Mouse (Mus musculus) brain, embryonic 14.5 days (tissue): Measurements from ENCODE around the gene Ngef. TPM values are rescaled to one million over a fixed set of nuclear protein-coding genes. Genes with fewer than 3 reads are reported as not detected.

ENCODE experiments used
- DNase-seq: peaks from one replicate; pipeline ENCODE4 v3.0.0-alpha.2; 2011; ENCODE audit warnings: low read depth
- CTCF ChIP-seq: fragments of 200-500 bp; IDR thresholded peaks from 2 replicates; pipeline ENCODE4 v1.5.1; 2012; ENCODE audit warnings: inconsistent platforms, mild to moderate bottlenecking, moderate library complexity, borderline replicate concordance; ENCODE audit not compliant: insufficient read depth, insufficient read length; ENCODE audit errors: extremely low read depth
- POLR2A ChIP-seq: fragments of 200-500 bp; IDR thresholded peaks from 2 replicates; pipeline ENCODE4 v1.6.1; 2012; ENCODE audit warnings: mild to moderate bottlenecking, inconsistent platforms, borderline replicate concordance; ENCODE audit not compliant: poor library complexity, insufficient read depth, insufficient read length, severe bottlenecking; ENCODE audit errors: extremely low read depth
- polyA plus RNA-seq: library from polyadenylated mRNA; depleted of rRNA; stranded (reverse); fragments of >200 nt; gene quantifications from 2 replicates; pipeline ENCODE4 v1.2.3, GENCODE M21; 2012; rRNA removed

The Ngef gene
- polyA plus RNA-seq: 9.7 and 11.9 TPM in 2 replicates

DNA sequence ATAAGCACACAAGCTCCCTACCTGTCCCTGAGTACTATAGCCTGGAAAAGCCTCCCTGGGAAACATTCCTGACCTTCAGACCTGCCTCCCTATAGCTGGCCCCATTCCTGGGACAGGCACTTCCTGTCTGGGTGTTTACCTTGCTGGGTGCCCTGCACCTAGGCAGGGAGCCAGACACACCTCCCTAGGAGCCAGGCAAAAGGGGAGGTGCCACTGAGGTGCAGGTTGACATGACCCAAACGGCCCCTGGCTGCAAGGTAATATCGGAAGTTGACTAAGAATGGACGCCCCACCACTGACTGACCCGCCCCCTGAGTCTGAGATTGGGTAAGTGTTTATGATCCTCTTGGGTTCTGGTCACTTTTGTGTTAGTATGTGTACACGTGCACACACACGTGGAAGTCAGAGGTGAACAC lies at the start of gene Ngef:
Gene Ngef (minus strand): TSS at position 71 of the 416 bp plus-strand sequence.
- TF ChIP-seq CTCF (no peak), POLR2A (no peak)
- DNase-seq: no peak

DNA sequence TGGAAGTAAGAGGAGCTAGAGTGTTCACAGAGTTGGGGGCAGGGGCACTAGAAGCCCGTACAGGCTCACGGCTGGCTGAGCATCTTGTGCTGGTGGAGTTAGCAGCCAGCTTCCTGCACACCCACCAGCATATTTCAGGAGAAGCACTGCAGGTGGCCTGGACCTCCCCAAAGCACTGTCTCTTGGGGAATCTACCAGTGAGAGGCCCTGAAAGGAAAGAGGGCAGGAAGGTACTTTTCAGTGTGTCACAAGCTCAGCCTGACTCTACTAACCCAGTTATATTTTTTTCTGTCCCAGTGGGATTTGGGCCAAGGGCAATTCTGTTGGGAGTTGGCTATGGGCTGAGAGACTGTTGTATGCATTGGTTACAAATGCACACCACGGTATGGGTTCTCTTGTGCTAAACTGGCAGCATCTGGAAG lies 48.2 kb upstream of the Ngef start:
- TF ChIP-seq POLR2A: no peak
- no peak for TF ChIP-seq CTCF
- DNase-seq: no peak

GRCm38 (mm10) chr1:87621146-87621857 lies 47.6 kb upstream of the Ngef start:
- DNase-seq: no peak
- TF ChIP-seq CTCF (no peak), POLR2A (no peak)

DNA sequence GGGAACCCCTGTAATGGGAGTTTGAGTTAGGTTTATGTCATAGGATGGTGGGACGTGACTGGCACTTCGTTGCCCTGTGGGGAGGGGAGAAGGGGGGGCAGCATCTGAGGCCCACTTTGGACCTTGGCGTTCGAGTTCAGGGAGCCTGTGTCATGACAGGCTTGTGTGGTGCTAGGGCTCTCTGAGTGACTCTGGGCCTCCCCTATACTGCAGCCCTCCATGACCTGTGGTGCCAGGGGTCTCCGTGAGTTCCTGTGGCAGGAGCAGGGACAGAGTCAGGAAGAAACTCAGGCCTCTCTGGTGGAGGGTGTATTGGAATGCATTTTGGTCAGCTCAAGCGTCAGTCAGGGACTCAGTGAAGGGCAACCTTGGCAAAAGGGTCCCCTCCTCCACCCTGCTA lies 47.0 kb upstream of the Ngef start:
- no peak for DNase-seq
- TF ChIP-seq CTCF: no peak
- no peak for TF ChIP-seq POLR2A

GRCm38 (mm10) chr1:87620211-87620668 lies 46.6 kb upstream of the Ngef start, which contains the start of gene Inpp5d:
TSS of gene Inpp5d (plus strand) at chr1:87620312.
- no peak for DNase-seq
- TF ChIP-seq CTCF (no peak), POLR2A (no peak)

- DNase-seq: no peak
- TF ChIP-seq CTCF (no peak), POLR2A (no peak)
Measured at GRCm38 (mm10) chr1:87614576-87615295, 41.1 kb upstream of the Ngef start.

- peak; percentile 42 for DNase-seq
- TF ChIP-seq POLR2A (no peak), CTCF (peak; percentile 68)
Measured at GRCm38 (mm10) chr1:87608416-87609046, 34.9 kb upstream of the Ngef start.

GRCm38 (mm10) chr1:87607385-87608091 lies 33.9 kb upstream of the Ngef start:
- peak; percentile 78 for DNase-seq
- no peak for TF ChIP-seq CTCF
- no peak for TF ChIP-seq POLR2A

DNA sequence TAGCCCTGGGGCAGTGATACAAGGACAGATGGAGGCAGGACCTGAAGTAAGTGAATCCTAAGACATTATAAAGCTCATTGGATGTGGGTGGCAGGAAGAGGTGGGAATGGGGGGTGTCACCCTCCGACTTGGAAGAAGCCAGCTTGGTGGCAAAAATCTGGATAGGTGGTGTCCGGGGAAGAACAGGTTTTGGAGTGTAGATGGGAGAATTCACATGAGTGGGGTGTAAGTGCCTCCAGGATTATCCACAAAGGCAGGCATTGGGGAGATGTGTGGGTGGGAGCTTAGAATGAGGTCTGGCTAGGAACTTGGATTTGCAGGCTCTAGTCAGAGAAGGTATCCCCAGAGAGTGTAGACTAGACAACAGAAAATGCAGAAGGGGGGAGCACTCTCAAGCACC lies 31.6 kb upstream of the Ngef start:
- no peak for DNase-seq
- TF ChIP-seq POLR2A (no peak), CTCF (no peak)

- TF ChIP-seq POLR2A (no peak), CTCF (no peak)
- DNase-seq: no peak
Measured at GRCm38 (mm10) chr1:87603389-87603788, 29.7 kb upstream of the Ngef start.

GRCm38 (mm10) chr1:87601801-87602200 lies 28.1 kb upstream of the Ngef start:
- no peak for DNase-seq
- no peak for TF ChIP-seq CTCF
- no peak for TF ChIP-seq POLR2A
